Mouse (Mus musculus) neural tube, embryonic 12.5 days (tissue): Measurements from ENCODE around the gene Map6d1. TPM values are rescaled to one million over a fixed set of nuclear protein-coding genes. Genes with fewer than 3 reads are reported as not detected.

ENCODE experiments used
- polyA plus RNA-seq: library from polyadenylated mRNA; unstranded; fragments of >200 nt; fragmentation: Nextera tagmentation; extraction: Ambion mirVana; gene quantifications from 2 replicates; pipeline ENCODE4 v1.2.1, GENCODE M21; 2016

Gene Map6d1
- polyA plus RNA-seq, 1 experiment from 2014 or later = 1.5 TPM

Other genes with a start within 250 kb of the Map6d1 start
- 60.4 and 69.7 TPM in 2 replicates for gene Klhl24, start 143.8 kb downstream of the Map6d1 start, polyA plus RNA-seq
- gene Yeats2, start 100.3 kb downstream of the Map6d1 start, polyA plus RNA-seq = 38.6 and 42.8 TPM in 2 replicates
- gene Parl, start 61.0 kb upstream of the Map6d1 start, polyA plus RNA-seq = 91.7 and 98.8 TPM in 2 replicates
- gene Cyp2ab1, start 84.0 kb upstream of the Map6d1 start, polyA plus RNA-seq = not detected in 2 replicates
- gene Abcc5, start 185.0 kb upstream of the Map6d1 start, polyA plus RNA-seq = 121 and 131 TPM in 2 replicates